ENCODE assay signal across 12 mouse cellular contexts in the genomic region with DNA sequence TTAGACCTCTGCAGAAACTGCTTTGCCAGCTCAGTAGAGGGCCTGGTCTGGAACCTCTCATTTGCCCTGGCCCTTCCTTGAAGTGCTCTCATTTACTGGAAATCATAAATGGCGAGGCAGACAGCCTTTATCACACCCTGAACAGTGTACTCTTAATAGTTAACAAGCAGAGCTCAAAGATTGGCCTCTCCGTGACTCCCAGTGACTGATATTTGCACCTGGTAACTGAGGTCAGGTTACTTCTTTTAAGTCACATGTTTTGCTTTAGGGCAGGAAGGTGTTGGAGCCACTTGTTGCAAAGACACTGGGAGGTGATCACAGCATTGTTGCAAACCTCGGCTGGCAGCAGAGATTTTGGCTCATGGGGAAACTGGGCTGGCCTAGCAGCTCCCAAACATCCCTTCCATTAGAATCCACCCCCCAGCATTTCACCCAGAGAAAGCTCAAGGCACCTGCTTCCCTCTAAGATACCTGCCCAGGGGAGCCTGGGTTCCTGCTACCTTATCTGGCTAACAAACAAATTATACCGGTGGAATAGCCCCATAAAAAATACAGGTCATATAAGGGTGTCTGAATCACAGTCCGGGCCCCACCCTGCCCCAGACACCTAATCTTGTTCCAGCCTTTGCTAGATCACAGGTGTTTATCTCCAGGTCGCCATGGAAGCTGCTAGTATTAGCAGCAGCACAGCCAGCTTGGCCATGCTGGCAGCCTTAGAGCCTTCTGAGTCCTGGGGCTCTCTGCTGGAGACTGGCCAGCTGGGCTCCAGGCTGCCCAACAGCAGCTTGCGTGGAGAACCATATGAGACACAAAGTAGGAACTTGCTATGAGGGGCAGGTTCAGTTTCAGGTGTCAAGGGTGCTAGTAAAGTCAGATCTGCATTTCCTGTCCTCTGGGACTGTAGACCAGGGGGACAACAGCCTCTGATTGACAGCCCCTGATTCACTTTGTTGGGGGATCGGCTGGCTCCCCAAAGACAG. TPM values are rescaled to one million over a fixed set of nuclear protein-coding genes. Genes with fewer than 3 reads are reported as not detected.
DNase-seq lines count a peak whose midpoint lies in the region; ATAC-seq and TF ChIP-seq lines count a peak whose summit lies in the region.
"Had no signal": no experiment of that assay in that cellular context is flagged by ENCODE, and none has a peak within 500 bp of the region (broad histone marks: within the 10 kb centered on the region; RNA-seq: fewer than 3 reads in every experiment).

No protein-coding gene starts in this region.

- H3K4me1 ChIP-seq in heart, embryonic 15.5 days (replicated peaks), result peaks cover 21% of the 10 kb centered on the region
- H3K4me1 ChIP-seq in heart, embryonic 10.5 days, result peaks cover 35% of the 10 kb centered on the region
- peaks cover 4% of the 10 kb centered on the region; the same call in 1 of the 2 replicates for H3K4me1 ChIP-seq in lung, embryonic 16.5 days (replicated peaks; ENCODE audit: control insufficient read depth, insufficient read depth, low read length)
- H3K4me1 ChIP-seq in lung, adult 2 months (ENCODE audit: control insufficient read depth, insufficient read depth, low read length), result 0 out of 2 replicates have a peak, but pooled peaks cover 8% of the 10 kb centered on the region
- H3K4me1 ChIP-seq in embryonic facial prominence, embryonic 14.5 days (ENCODE audit: control insufficient read depth, insufficient read depth, low read length), result no peaks in the 10 kb centered on the region
- 0 out of 2 replicates have a peak, but pooled peaks cover 4% of the 10 kb centered on the region for H3K4me1 ChIP-seq in stomach, embryonic 14.5 days (ENCODE audit: control insufficient read depth, insufficient read depth, low read length)
- H3K4me1 ChIP-seq in midbrain, embryonic 14.5 days (ENCODE audit: control insufficient read depth, insufficient read depth, low read length), result no peaks in the 10 kb centered on the region
- H3K4me1 ChIP-seq: midbrain, embryonic 15.5 days had no signal

- 38% methylated on average over 8 of the region's 8 CpGs for WGBS in heart, embryonic 15.5 days
- WGBS in heart, embryonic 10.5 days, result 49% methylated on average over 8 of the region's 8 CpGs
- 44% methylated on average over 8 of the region's 8 CpGs for WGBS in lung, embryonic 16.5 days
- 57% methylated on average over 8 of the region's 8 CpGs for WGBS in lung, adult 2 months
- 56% methylated on average over 8 of the region's 8 CpGs for WGBS in embryonic facial prominence, embryonic 14.5 days
- WGBS in stomach, embryonic 14.5 days, result 47% methylated on average over 8 of the region's 8 CpGs
- WGBS in midbrain, embryonic 14.5 days, result 73% methylated on average over 8 of the region's 8 CpGs

- H3K4me3 ChIP-seq in heart, embryonic 15.5 days, result no peak overlapping the region
- no peak overlapping the region for H3K4me3 ChIP-seq in heart, embryonic 10.5 days
- H3K4me3 ChIP-seq in lung, embryonic 16.5 days (ENCODE audit: low read length), result no peak overlapping the region
- H3K4me3 ChIP-seq in lung, adult 2 months (replicated peaks; ENCODE audit: extremely low read depth, low read depth, low read length), result no peak overlapping the region
- H3K4me3 ChIP-seq in embryonic facial prominence, embryonic 14.5 days (ENCODE audit: low read depth, low read length), result no peak overlapping the region
- H3K4me3 ChIP-seq in stomach, embryonic 14.5 days (ENCODE audit: low read depth, low read length), result no peak overlapping the region
- no peak overlapping the region for H3K4me3 ChIP-seq in midbrain, embryonic 14.5 days (replicated peaks; ENCODE audit: low read depth, low read length)
- H3K4me3 ChIP-seq: erythroblast, embryonic 14.5 days; limb, embryonic 15.5 days; midbrain, embryonic 15.5 days had no signal

- H3K27me3 ChIP-seq in heart, embryonic 15.5 days, result no peaks in the 10 kb centered on the region
- H3K27me3 ChIP-seq in heart, embryonic 10.5 days (ENCODE audit: insufficient read depth, poor library complexity, severe bottlenecking), result peaks cover 31% of the 10 kb centered on the region
- H3K27me3 ChIP-seq in lung, embryonic 16.5 days (ENCODE audit: control insufficient read depth, insufficient read depth, low read depth, low read length), result no peaks in the 10 kb centered on the region
- H3K27me3 ChIP-seq in embryonic facial prominence, embryonic 14.5 days (replicated peaks; ENCODE audit: control insufficient read depth, insufficient read depth, low read length), result no peaks in the 10 kb centered on the region
- H3K27me3 ChIP-seq in stomach, embryonic 14.5 days (ENCODE audit: control insufficient read depth, insufficient read depth, low read length), result no peaks in the 10 kb centered on the region
- no peaks in the 10 kb centered on the region for H3K27me3 ChIP-seq in midbrain, embryonic 14.5 days (ENCODE audit: control insufficient read depth, insufficient read depth, low read length)
- H3K27me3 ChIP-seq: limb, embryonic 15.5 days; midbrain, embryonic 15.5 days had no signal

- H3K4me2 ChIP-seq in heart, embryonic 15.5 days, result no peak overlapping the region
- no peak overlapping the region for H3K4me2 ChIP-seq in lung, embryonic 16.5 days (ENCODE audit: low read depth, low read length)
- H3K4me2 ChIP-seq in embryonic facial prominence, embryonic 14.5 days (ENCODE audit: low read depth, low read length), result no peak overlapping the region
- no peak overlapping the region for H3K4me2 ChIP-seq in stomach, embryonic 14.5 days (replicated peaks; ENCODE audit: low read depth, low read length)
- H3K4me2 ChIP-seq in midbrain, embryonic 14.5 days (ENCODE audit: low read length), result no peak overlapping the region
- H3K4me2 ChIP-seq: limb, embryonic 15.5 days; midbrain, embryonic 15.5 days had no signal

- ATAC-seq in heart, embryonic 15.5 days (replicated peaks; ENCODE audit: insufficient number of reproducible peaks, insufficient read depth, low FRiP score, low read depth), result peak; percentile 37; the same call in 1 of the 2 replicates
- ATAC-seq in lung, embryonic 16.5 days (ENCODE audit: low read depth), result no peak
- no peak for ATAC-seq in embryonic facial prominence, embryonic 14.5 days (ENCODE audit: low read depth)
- peak; percentile 81 for ATAC-seq in stomach, embryonic 14.5 days (ENCODE audit: insufficient number of reproducible peaks, insufficient read depth, low FRiP score, low read depth)
- ATAC-seq in midbrain, embryonic 14.5 days (ENCODE audit: low FRiP score, low TSS enrichment), result no peak
- ATAC-seq: midbrain, embryonic 15.5 days had no signal

- DNase-seq in heart, embryonic 10.5 days (ENCODE audit: low spot score), result no peak
- no peak for DNase-seq in lung, adult 2 months
- DNase-seq in embryonic facial prominence, embryonic 14.5 days (ENCODE audit: low spot score), result peak; percentile 33
- DNase-seq in midbrain, embryonic 14.5 days, result no peak
- DNase-seq in layer of hippocampus, adult 9-11 months, result no peak
- DNase-seq: cerebellum, adult 9-11 months had no signal

- no peak for TF ChIP-seq POLR2A in lung, adult 2 months (IDR thresholded peaks at IDR 0.05; ENCODE audit: borderline replicate concordance, extremely low read depth, low read depth, low read length)

- no peak for TF ChIP-seq CTCF in lung, adult 2 months (IDR thresholded peaks at IDR 0.05; ENCODE audit: insufficient read depth, low read length)

- peak overlapping the region; percentile 41; the same call in 1 of the 2 replicates for H3K27ac ChIP-seq in heart, embryonic 15.5 days
- no peak overlapping the region for H3K27ac ChIP-seq in heart, embryonic 10.5 days
- H3K27ac ChIP-seq in lung, embryonic 16.5 days (ENCODE audit: low read length), result peak overlapping the region; percentile 52
- H3K27ac ChIP-seq in embryonic facial prominence, embryonic 14.5 days (replicated peaks; ENCODE audit: low read depth, low read length), result no peak overlapping the region
- peak overlapping the region; percentile 33; the same call in 1 of the 2 replicates for H3K27ac ChIP-seq in stomach, embryonic 14.5 days (ENCODE audit: low read length)
- H3K27ac ChIP-seq in midbrain, embryonic 14.5 days (replicated peaks; ENCODE audit: low read depth, low read length), result no peak overlapping the region
- H3K27ac ChIP-seq: limb, embryonic 15.5 days; midbrain, embryonic 15.5 days had no signal

- H3K9ac ChIP-seq in heart, embryonic 15.5 days, result no peak overlapping the region
- no peak overlapping the region for H3K9ac ChIP-seq in lung, embryonic 16.5 days (ENCODE audit: low read length)
- no peak overlapping the region for H3K9ac ChIP-seq in embryonic facial prominence, embryonic 14.5 days (ENCODE audit: low read depth, low read length)
- H3K9ac ChIP-seq in stomach, embryonic 14.5 days (replicated peaks; ENCODE audit: low read depth, low read length), result no peak overlapping the region
- no peak overlapping the region for H3K9ac ChIP-seq in midbrain, embryonic 14.5 days (replicated peaks; ENCODE audit: low read length)
- H3K9ac ChIP-seq: limb, embryonic 15.5 days; midbrain, embryonic 15.5 days had no signal

- no peaks in the 10 kb centered on the region for H3K36me3 ChIP-seq in heart, embryonic 15.5 days
- H3K36me3 ChIP-seq in heart, embryonic 10.5 days, result no peaks in the 10 kb centered on the region
- no peaks in the 10 kb centered on the region for H3K36me3 ChIP-seq in lung, embryonic 16.5 days (ENCODE audit: control insufficient read depth, insufficient read depth, low read length)
- no peaks in the 10 kb centered on the region for H3K36me3 ChIP-seq in embryonic facial prominence, embryonic 14.5 days (ENCODE audit: control insufficient read depth, insufficient read depth, low read length)
- no peaks in the 10 kb centered on the region for H3K36me3 ChIP-seq in stomach, embryonic 14.5 days (ENCODE audit: control insufficient read depth, insufficient read depth, low read length)
- H3K36me3 ChIP-seq in midbrain, embryonic 14.5 days (ENCODE audit: control insufficient read depth, insufficient read depth, low read length), result no peaks in the 10 kb centered on the region
- H3K36me3 ChIP-seq: limb, embryonic 15.5 days; midbrain, embryonic 15.5 days had no signal

- H3K9me3 ChIP-seq in heart, embryonic 15.5 days (replicated peaks), result no peaks in the 10 kb centered on the region
- no peaks in the 10 kb centered on the region for H3K9me3 ChIP-seq in heart, embryonic 10.5 days
- no peaks in the 10 kb centered on the region for H3K9me3 ChIP-seq in lung, embryonic 16.5 days (ENCODE audit: control insufficient read depth, low read length)
- no peaks in the 10 kb centered on the region for H3K9me3 ChIP-seq in embryonic facial prominence, embryonic 14.5 days (ENCODE audit: control insufficient read depth, low read length)
- no peaks in the 10 kb centered on the region for H3K9me3 ChIP-seq in stomach, embryonic 14.5 days (ENCODE audit: control insufficient read depth, low read depth, low read length)
- no peaks in the 10 kb centered on the region for H3K9me3 ChIP-seq in midbrain, embryonic 14.5 days (ENCODE audit: control insufficient read depth, low read length)
- H3K9me3 ChIP-seq: limb, embryonic 15.5 days; midbrain, embryonic 15.5 days had no signal

RNA-seq across cellular contexts. Expression of gene Gm12216, which starts 19.1 kb away (rescaled TPM):
- 0.74 and 2.5 TPM in 2 replicates for polyA plus RNA-seq in heart, embryonic 15.5 days (2015; fragmentation: Nextera tagmentation; extraction: Ambion mirVana)
- polyA plus RNA-seq in heart, embryonic 10.5 days (2016; fragmentation: Nextera tagmentation; extraction: Ambion mirVana), result 0.15 and 0.27 TPM in 2 replicates
- polyA plus RNA-seq in lung, embryonic 16.5 days (2015; fragmentation: Nextera tagmentation; extraction: Ambion mirVana), result 1.8 and 2.4 TPM in 2 replicates
- 19.8 and 28.7 TPM in 2 replicates for polyA plus RNA-seq in lung, adult 2 months (2012; rRNA removed)
- polyA plus RNA-seq in embryonic facial prominence, embryonic 14.5 days (2014; fragmentation: Nextera tagmentation; extraction: Ambion mirVana), result 0.47 and 0.63 TPM in 2 replicates
- 1.5 and 4.3 TPM in 2 replicates for polyA plus RNA-seq in stomach, embryonic 14.5 days (2014; fragmentation: Nextera tagmentation; extraction: Ambion mirVana)
- 0.26 and 0.57 TPM in 2 replicates for polyA plus RNA-seq in midbrain, embryonic 14.5 days (2014; fragmentation: Nextera tagmentation; extraction: Ambion mirVana)
- polyA plus RNA-seq: erythroblast, embryonic 14.5 days had no signal

RNA-seq across cellular contexts. Expression of gene Slc22a5, which starts 51.5 kb away (rescaled TPM):
- 7.3 and 8.9 TPM in 2 replicates for polyA plus RNA-seq in heart, embryonic 15.5 days (2015; fragmentation: Nextera tagmentation; extraction: Ambion mirVana)
- 7.7 and 9.9 TPM in 2 replicates for polyA plus RNA-seq in heart, embryonic 10.5 days (2016; fragmentation: Nextera tagmentation; extraction: Ambion mirVana)
- 9.1 and 9.7 TPM in 2 replicates for polyA plus RNA-seq in lung, embryonic 16.5 days (2015; fragmentation: Nextera tagmentation; extraction: Ambion mirVana)
- polyA plus RNA-seq in lung, adult 2 months (2012; rRNA removed), result 22.4 and 23.0 TPM in 2 replicates
- 9.0 and 10.2 TPM in 2 replicates for polyA plus RNA-seq in embryonic facial prominence, embryonic 14.5 days (2014; fragmentation: Nextera tagmentation; extraction: Ambion mirVana)
- 11.1 and 12.8 TPM in 2 replicates for polyA plus RNA-seq in stomach, embryonic 14.5 days (2014; fragmentation: Nextera tagmentation; extraction: Ambion mirVana)
- polyA plus RNA-seq in midbrain, embryonic 14.5 days (2014; fragmentation: Nextera tagmentation; extraction: Ambion mirVana), result 8.6 and 8.8 TPM in 2 replicates
- polyA plus RNA-seq: erythroblast, embryonic 14.5 days had no signal

Comparison
In these comparisons a context has a peak if more than half of its experiments do, and no peak if none do; other contexts are left out.
1. H3K27ac ChIP-seq: peak in heart, embryonic 15.5 days (single experiment), lung, embryonic 16.5 days (single experiment) and stomach, embryonic 14.5 days (single experiment); none in heart, embryonic 10.5 days (single experiment), embryonic facial prominence, embryonic 14.5 days (single experiment) and midbrain, embryonic 14.5 days (single experiment).
2. ATAC-seq: peak in heart, embryonic 15.5 days (single experiment) and stomach, embryonic 14.5 days (single experiment); none in lung, embryonic 16.5 days (single experiment), embryonic facial prominence, embryonic 14.5 days (single experiment) and midbrain, embryonic 14.5 days (single experiment).